In the genomic region with DNA sequence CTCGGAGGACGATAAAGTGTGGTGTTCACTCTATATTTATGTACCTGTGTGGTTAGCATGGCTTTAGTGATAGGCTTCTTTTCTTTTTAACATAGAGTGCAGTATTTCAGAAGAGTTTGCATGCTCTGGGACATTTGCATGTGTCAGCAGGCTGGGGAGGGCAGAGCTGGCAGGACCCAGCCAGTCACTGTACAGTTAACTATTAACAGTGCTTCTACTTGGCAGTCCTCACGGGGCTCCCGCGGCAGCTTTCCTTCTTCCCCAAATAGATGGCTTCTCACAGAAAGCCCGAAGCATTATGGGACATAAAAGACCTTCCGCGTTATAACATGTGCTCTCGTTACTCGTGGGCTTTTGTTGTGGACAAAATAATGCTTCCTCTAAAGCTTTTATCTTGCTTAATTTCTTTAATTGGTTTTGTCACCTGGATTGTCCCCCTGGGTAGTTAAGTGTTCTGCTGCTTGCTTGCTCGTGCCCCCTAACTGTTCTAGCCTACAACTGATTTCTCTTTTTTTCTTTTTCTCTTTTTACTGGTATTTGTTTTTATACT, we compare ENCODE assay signal across 10 mouse cellular contexts.
DNase-seq lines count a peak whose midpoint lies in the region; ATAC-seq lines count a peak whose summit lies in the region.
"Had no signal": no experiment of that assay in that cellular context is flagged by ENCODE, and none has a peak within 500 bp of the region (broad histone marks: within the 10 kb centered on the region; RNA-seq: fewer than 3 reads in every experiment).

No protein-coding gene starts in this region.

- DNase-seq in kidney, adult 18-20 months = peak; percentile 57
- peak; percentile 53 for DNase-seq in A20 (ENCODE audit: low read depth, low spot score)
- DNase-seq in kidney, adult 8-10 months = peak; percentile 76 to 77
- no peak for DNase-seq in layer of hippocampus, adult 9-11 months
- no peak for DNase-seq in embryo, embryonic 10 days (ENCODE audit: low spot score)
- DNase-seq: liver, embryonic 13.5 days; right cerebral cortex, postnatal 4 days had no signal

- H3K27me3 ChIP-seq in forebrain, embryonic 13.5 days = no peaks in the 10 kb centered on the region
- no peaks in the 10 kb centered on the region for H3K27me3 ChIP-seq in forebrain, embryonic 12.5 days
- H3K27me3 ChIP-seq in kidney, embryonic 14.5 days (ENCODE audit: control insufficient read depth, insufficient read depth, low read length) = no peaks in the 10 kb centered on the region
- H3K27me3 ChIP-seq: liver, embryonic 13.5 days had no signal

- H3K9ac ChIP-seq in forebrain, embryonic 13.5 days = no peak overlapping the region
- no peak overlapping the region for H3K9ac ChIP-seq in forebrain, embryonic 12.5 days
- no peak overlapping the region for H3K9ac ChIP-seq in kidney, embryonic 14.5 days (ENCODE audit: low read depth, low read length)
- H3K9ac ChIP-seq: liver, embryonic 13.5 days had no signal

- no peak overlapping the region; the same call in 1 of the 2 replicates for H3K27ac ChIP-seq in forebrain, embryonic 13.5 days
- no peak overlapping the region for H3K27ac ChIP-seq in forebrain, embryonic 12.5 days
- no peak overlapping the region for H3K27ac ChIP-seq in kidney, embryonic 14.5 days (ENCODE audit: low read depth, low read length)
- H3K27ac ChIP-seq: liver, embryonic 13.5 days had no signal

- ATAC-seq in forebrain, embryonic 13.5 days = peak; percentile 47; the same call in 1 of the 2 replicates
- no peak for ATAC-seq in forebrain, embryonic 12.5 days (ENCODE audit: low FRiP score)
- ATAC-seq in kidney, embryonic 14.5 days (ENCODE audit: low FRiP score, low TSS enrichment) = no peak

- no peaks in the 10 kb centered on the region for H3K9me3 ChIP-seq in forebrain, embryonic 13.5 days (replicated peaks)
- H3K9me3 ChIP-seq in forebrain, embryonic 12.5 days = no peaks in the 10 kb centered on the region
- no peaks in the 10 kb centered on the region for H3K9me3 ChIP-seq in kidney, embryonic 14.5 days (ENCODE audit: control insufficient read depth, low read length)
- H3K9me3 ChIP-seq: liver, embryonic 13.5 days had no signal

- no peak overlapping the region for H3K4me3 ChIP-seq in forebrain, embryonic 13.5 days
- no peak overlapping the region for H3K4me3 ChIP-seq in forebrain, embryonic 12.5 days (replicated peaks)
- no peak overlapping the region for H3K4me3 ChIP-seq in kidney, embryonic 14.5 days (ENCODE audit: low read length)
- H3K4me3 ChIP-seq: liver, embryonic 13.5 days had no signal

- WGBS in forebrain, embryonic 13.5 days = 43% methylated on average over 11 of the region's 11 CpGs
- 53% methylated on average over 11 of the region's 11 CpGs for WGBS in forebrain, embryonic 12.5 days
- WGBS in kidney, embryonic 14.5 days = 76% methylated on average over 11 of the region's 11 CpGs

- no peaks in the 10 kb centered on the region for H3K36me3 ChIP-seq in forebrain, embryonic 13.5 days (ENCODE audit: poor library complexity, severe bottlenecking)
- H3K36me3 ChIP-seq in forebrain, embryonic 12.5 days (replicated peaks) = no peaks in the 10 kb centered on the region
- H3K36me3 ChIP-seq in kidney, embryonic 14.5 days (ENCODE audit: control insufficient read depth, insufficient read depth, low read length) = peaks cover 9% of the 10 kb centered on the region; the same call in 1 of the 2 replicates

- no peak overlapping the region; the same call in 1 of the 2 replicates for H3K4me2 ChIP-seq in forebrain, embryonic 13.5 days
- no peak overlapping the region for H3K4me2 ChIP-seq in forebrain, embryonic 12.5 days
- no peak overlapping the region for H3K4me2 ChIP-seq in kidney, embryonic 14.5 days (replicated peaks; ENCODE audit: low read depth, low read length)
- H3K4me2 ChIP-seq: liver, embryonic 13.5 days had no signal

- peaks cover 6% of the 10 kb centered on the region; the same call in 1 of the 2 replicates for H3K4me1 ChIP-seq in forebrain, embryonic 13.5 days
- no peaks in the 10 kb centered on the region for H3K4me1 ChIP-seq in forebrain, embryonic 12.5 days
- no peaks in the 10 kb centered on the region for H3K4me1 ChIP-seq in kidney, embryonic 14.5 days (ENCODE audit: control insufficient read depth, insufficient read depth, low read length)

Comparison
In these comparisons a context has a peak if more than half of its experiments do, and no peak if none do; other contexts are left out.
1. DNase-seq: peak in kidney, adult 18-20 months (single experiment), A20 (single experiment) and kidney, adult 8-10 months (2 of 2); none in layer of hippocampus, adult 9-11 months (single experiment) and embryo, embryonic 10 days (single experiment).